Mouse (Mus musculus) leukemia stem cell, adult 10-12 weeks (primary cell): ENCODE data around the gene Gm16223. TPM values are rescaled to one million over a fixed set of nuclear protein-coding genes. Genes with fewer than 3 reads are reported as not detected.

Experiments
- polyA plus RNA-seq: library from polyadenylated mRNA; stranded (reverse); fragments of >175 nt; gene quantifications from 2 replicates; pipeline ENCODE4 v1.2.3, GENCODE M21; 2012; ENCODE audit warnings: low replicate concordance

The Gm16223 gene
- not detected in 2 replicates for polyA plus RNA-seq

GRCm38 (mm10) chr5:42067476-42068187 lies at the start of gene Gm16223:
Gm16223 (plus strand) TSS chr5:42067960.

Other genes with a start within 250 kb of the Gm16223 start
- 12.5 and 22.3 TPM in 2 replicates for gene Bod1l, start 223.6 kb upstream of the Gm16223 start, polyA plus RNA-seq